10 mouse cellular contexts compared by ENCODE assay signal in the genomic region with DNA sequence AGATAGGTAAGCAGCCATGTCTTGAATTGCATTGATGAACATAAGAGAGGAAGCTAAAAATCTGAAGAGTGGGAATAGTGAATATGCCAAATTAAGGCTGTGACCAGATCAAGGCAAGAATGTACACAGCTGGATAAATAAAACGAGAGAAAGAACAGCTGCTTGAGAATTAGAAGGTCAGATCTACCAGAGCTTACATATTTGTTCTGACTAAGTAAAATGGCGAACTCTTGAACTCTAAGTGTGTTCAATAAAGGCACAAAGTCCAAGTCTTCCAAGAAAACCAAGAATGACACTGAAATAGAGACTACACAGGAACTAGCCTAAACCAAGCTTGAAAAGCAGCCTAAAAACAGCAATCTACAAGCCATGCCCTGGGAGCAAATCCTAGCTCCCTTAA.
"Had no signal": no experiment of that assay in that cellular context is flagged by ENCODE, and none has a peak within 500 bp of the region (broad histone marks: within the 10 kb centered on the region; RNA-seq: fewer than 3 reads in every experiment).

No protein-coding gene starts in this region.

- H3K4me1 ChIP-seq: limb, embryonic 10.5 days; liver, embryonic 13.5 days; midbrain, embryonic 13.5 days had no signal

- H3K4me3 ChIP-seq: left cerebral cortex, adult 2 months; limb, embryonic 10.5 days; liver, embryonic 13.5 days; midbrain, embryonic 13.5 days had no signal

- H3K36me3 ChIP-seq: limb, embryonic 10.5 days; liver, embryonic 13.5 days; midbrain, embryonic 13.5 days had no signal

- H3K4me2 ChIP-seq: liver, embryonic 13.5 days; midbrain, embryonic 13.5 days had no signal

- H3K9me3 ChIP-seq: limb, embryonic 10.5 days; liver, embryonic 13.5 days; midbrain, embryonic 13.5 days had no signal

- ATAC-seq: hindbrain, embryonic 16.5 days; inflammation-experienced regulatory T-cells, adult 6 months; intestine, postnatal 0 days; liver, postnatal 0 days; midbrain, embryonic 13.5 days had no signal

- H3K9ac ChIP-seq: liver, embryonic 13.5 days; liver, postnatal 0 days; midbrain, embryonic 13.5 days had no signal

- H3K27ac ChIP-seq: left cerebral cortex, adult 2 months; limb, embryonic 10.5 days; liver, embryonic 13.5 days; midbrain, embryonic 13.5 days had no signal

- DNase-seq: liver, embryonic 13.5 days; liver, postnatal 0 days; right cerebral cortex, postnatal 14 days; thymus, postnatal 36 days had no signal

- H3K27me3 ChIP-seq: liver, embryonic 13.5 days; midbrain, embryonic 13.5 days had no signal
